Mouse (Mus musculus) megakaryocyte, embryonic 14.5 days (primary cell): Measurements from ENCODE around the gene Rgs9. TPM values are rescaled to one million over a fixed set of nuclear protein-coding genes. Genes with fewer than 3 reads are reported as not detected.

Source experiments
- H3K27me3 ChIP-seq: replicated peaks from 2 replicates; pipeline ENCODE3; 2012; ENCODE audit warnings: inconsistent platforms
- H3K36me3 ChIP-seq: replicated peaks from 2 replicates; pipeline ENCODE3; 2012; ENCODE audit warnings: low read length, inconsistent platforms, mixed read lengths
- H3K4me1 ChIP-seq: 2 replicates; pipeline ENCODE4 v1.6.1; 2012; ENCODE audit warnings: inconsistent platforms
- H3K4me3 ChIP-seq: replicated peaks from 2 replicates; pipeline ENCODE3; 2012; ENCODE audit warnings: moderate library complexity, mild to moderate bottlenecking, inconsistent platforms
- H3K9me3 ChIP-seq: 2 replicates; pipeline ENCODE4 v1.6.1; 2012; ENCODE audit warnings: inconsistent platforms
- FLI1 ChIP-seq: IDR thresholded peaks from 2 replicates; pipeline ENCODE4 v1.6.1; 2012; ENCODE audit warnings: low read length, inconsistent platforms, mixed read lengths
- GATA1 ChIP-seq: IDR thresholded peaks from 3 replicates; pipeline ENCODE4 v1.6.1; 2012; ENCODE audit warnings: mixed read lengths, low read length, inconsistent platforms, borderline replicate concordance
- polyA plus RNA-seq: library from polyadenylated mRNA; stranded (reverse); fragments of >175 nt; gene quantifications from 2 replicates; pipeline ENCODE4 v1.2.3, GENCODE M21; 2012; ENCODE audit warnings: low replicate concordance; ENCODE audit not compliant: insufficient read depth

The Rgs9 gene
- polyA plus RNA-seq, 1 experiment, result 1.7 TPM

DNA sequence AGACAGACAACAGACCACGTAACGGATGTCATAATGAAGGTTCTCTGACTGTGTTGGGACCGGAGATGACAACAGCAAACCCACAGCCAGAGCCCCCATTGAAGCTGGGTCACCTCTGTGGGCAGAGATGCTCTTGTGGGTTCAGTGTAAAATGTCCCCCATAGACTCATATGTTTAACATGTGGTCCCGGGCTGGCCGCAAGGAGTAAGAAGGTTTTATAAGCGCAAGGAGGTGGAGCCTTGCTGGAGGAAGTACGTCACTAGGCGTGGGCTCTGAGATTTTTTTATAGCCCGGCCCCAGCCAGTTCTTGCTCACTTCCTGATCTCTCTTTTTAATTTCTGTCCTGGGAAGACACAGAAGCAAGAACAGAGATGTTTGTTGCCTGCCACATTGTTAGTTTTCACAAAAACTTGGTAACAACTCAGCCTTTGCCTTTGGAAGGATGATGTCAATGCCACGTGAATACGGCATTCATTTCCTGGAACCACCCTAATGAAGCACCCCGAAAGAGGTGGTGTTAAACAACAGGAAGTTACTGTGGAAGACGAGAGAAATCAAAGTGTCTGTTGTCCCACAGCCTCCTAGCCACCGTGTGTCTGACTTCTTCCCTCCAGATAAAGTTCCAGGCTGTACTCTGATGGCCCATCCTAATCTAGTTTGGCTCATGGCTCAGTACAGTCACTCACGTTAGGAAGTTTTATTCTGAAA lies 79.1 kb downstream of the Rgs9 start:
- H3K9me3 ChIP-seq, result peaks cover 11% of the 10 kb centered on the region
- TF ChIP-seq FLI1, result no peak
- no peak for TF ChIP-seq GATA1

DNA sequence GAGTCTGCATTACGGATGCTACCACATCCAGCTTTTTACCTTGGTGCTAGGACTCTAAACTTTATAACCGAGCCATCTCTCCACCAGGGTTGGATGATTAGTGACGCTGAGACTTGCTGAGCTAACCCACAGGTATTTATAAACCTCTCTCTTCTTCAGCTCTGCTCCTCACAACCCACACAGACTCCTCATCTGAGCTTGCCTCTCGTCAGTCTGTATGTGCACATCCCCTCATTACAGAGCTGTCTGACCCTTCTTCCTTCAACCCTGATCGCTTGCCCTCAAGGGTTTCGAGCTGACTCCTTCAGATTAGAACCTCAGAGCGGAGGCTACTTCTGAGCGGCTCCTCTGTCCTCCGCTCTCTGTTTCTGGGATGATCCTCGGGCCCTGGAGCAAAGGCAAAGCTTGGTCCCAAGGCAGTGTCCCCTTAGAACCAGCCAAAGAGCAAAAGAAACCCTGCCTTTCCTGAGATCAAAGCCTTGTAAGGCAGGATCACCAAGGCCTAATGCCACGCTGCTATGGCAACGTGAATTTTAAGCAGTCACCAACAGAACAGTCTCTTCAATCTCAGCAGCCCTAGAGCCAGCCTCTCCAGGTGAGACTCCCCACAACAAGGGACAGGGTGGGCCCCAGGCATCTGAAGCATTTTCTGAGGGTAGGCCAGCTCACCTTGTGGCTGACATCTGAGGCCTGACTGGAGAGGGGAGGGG lies 79.9 kb downstream of the Rgs9 start:
- no peak for TF ChIP-seq GATA1
- TF ChIP-seq FLI1, result no peak
- Histone ChIP-seq H3K27me3 (peaks cover 42% of the 10 kb centered on the region), H3K4me3 (no peak overlapping the region), H3K9me3 (peaks cover 20% of the 10 kb centered on the region), H3K36me3 (no peaks in the 10 kb centered on the region), H3K4me1 (no peaks in the 10 kb centered on the region)

More for the DNA sequence above, 79.1 kb downstream of the Rgs9 start:
- no peaks in the 10 kb centered on the region for H3K4me1 ChIP-seq
- H3K36me3 ChIP-seq, result no peaks in the 10 kb centered on the region
- no peak overlapping the region for H3K4me3 ChIP-seq
- peaks cover 46% of the 10 kb centered on the region for H3K27me3 ChIP-seq

DNA sequence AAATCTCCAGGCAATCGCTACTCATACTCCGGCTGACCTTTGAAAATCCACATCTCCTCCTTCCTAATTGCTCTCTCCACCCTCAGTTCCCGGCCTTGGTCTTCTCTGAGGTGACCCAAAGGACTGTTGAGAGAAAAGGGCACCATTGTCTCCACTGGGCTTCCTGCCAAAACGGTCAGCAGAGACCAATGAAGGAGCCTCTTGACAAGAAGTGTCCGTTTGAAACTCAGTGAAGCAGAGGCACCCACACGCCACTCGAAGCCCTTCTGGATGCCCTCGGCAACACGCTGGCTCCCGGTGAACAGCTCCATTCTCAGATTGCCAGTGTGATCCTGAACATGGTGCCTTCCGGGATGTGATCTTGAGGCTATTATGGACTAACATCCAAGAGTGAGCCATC lies 87.2 kb downstream of the Rgs9 start:
- H3K27me3 ChIP-seq, result peaks cover 18% of the 10 kb centered on the region
- peaks cover 29% of the 10 kb centered on the region for H3K9me3 ChIP-seq
- H3K36me3 ChIP-seq, result no peaks in the 10 kb centered on the region
- no peaks in the 10 kb centered on the region for H3K4me1 ChIP-seq
- TF ChIP-seq GATA1, result no peak
- TF ChIP-seq FLI1, result no peak
- no peak overlapping the region for H3K4me3 ChIP-seq

DNA sequence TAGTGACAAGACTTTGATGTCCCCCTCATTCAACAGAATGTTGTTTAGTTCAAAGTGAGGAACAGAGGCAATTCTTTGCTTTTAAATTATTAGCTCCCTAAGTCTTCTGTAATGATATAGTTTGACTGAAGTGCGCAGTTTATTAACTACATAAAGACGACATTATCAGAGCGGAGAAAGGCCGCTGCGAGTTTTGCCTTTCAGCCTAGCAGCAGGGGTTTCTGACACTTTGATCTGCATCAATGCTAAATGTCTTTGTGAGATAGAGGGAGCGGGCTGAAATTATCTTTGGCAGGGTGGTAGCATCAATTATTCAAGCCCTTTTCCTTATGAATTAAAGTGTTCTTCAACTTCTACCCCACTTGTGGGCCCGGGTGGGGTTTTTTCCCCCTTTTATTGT lies 87.6 kb downstream of the Rgs9 start:
- Histone ChIP-seq H3K4me3 (no peak overlapping the region), H3K9me3 (peaks cover 29% of the 10 kb centered on the region), H3K27me3 (peaks cover 18% of the 10 kb centered on the region), H3K4me1 (no peaks in the 10 kb centered on the region), H3K36me3 (no peaks in the 10 kb centered on the region)
- TF ChIP-seq FLI1, result no peak
- TF ChIP-seq GATA1, result no peak

DNA sequence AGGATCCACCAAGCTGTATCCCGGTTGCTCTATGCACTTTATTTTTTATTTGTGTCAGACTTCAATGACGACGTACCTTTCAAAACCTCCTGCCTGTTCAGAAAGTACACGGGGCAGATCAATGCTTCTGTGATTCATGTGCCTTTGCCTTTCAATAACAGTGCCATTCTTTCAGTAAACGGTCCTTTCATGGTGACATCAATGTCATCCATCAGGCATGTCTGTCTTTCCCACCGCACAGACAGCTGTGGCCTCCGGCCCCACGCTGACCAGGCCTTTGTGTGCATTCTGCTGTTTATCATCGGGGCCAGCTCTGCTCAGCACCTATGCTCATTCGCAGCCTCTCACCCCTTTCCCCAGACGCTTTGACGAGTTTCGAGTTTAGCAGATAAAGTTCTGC lies 91.2 kb downstream of the Rgs9 start:
- Histone ChIP-seq H3K9me3 (peaks cover 7% of the 10 kb centered on the region), H3K4me1 (no peaks in the 10 kb centered on the region), H3K4me3 (no peak overlapping the region), H3K36me3 (no peaks in the 10 kb centered on the region), H3K27me3 (peaks cover 25% of the 10 kb centered on the region)
- TF ChIP-seq FLI1, result no peak
- no peak for TF ChIP-seq GATA1

DNA sequence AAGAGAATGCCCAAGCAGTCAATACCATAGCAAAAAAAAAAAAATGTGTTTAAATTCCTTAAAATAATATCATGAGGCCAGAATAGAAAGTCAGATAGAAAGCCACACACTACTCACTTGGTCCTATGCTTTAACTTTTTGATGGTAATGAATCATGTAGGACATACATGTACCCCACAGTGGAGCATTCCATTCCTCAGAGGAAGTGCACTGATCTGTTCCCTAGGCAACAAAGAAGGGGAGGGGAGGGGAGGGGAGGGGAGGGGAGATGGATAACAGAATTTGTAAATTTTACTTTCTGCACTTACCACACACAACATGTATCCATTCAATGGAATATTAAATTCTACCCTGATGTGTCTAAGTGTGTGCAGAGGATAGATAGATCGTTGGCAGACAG lies 91.9 kb downstream of the Rgs9 start:
- H3K27me3 ChIP-seq, result peaks cover 24% of the 10 kb centered on the region
- H3K4me3 ChIP-seq, result no peak overlapping the region
- H3K4me1 ChIP-seq, result no peaks in the 10 kb centered on the region
- H3K36me3 ChIP-seq, result no peaks in the 10 kb centered on the region
- H3K9me3 ChIP-seq, result peaks cover 3% of the 10 kb centered on the region; the same call in 1 of the 2 replicates
- TF ChIP-seq GATA1, result no peak
- TF ChIP-seq FLI1, result no peak

DNA sequence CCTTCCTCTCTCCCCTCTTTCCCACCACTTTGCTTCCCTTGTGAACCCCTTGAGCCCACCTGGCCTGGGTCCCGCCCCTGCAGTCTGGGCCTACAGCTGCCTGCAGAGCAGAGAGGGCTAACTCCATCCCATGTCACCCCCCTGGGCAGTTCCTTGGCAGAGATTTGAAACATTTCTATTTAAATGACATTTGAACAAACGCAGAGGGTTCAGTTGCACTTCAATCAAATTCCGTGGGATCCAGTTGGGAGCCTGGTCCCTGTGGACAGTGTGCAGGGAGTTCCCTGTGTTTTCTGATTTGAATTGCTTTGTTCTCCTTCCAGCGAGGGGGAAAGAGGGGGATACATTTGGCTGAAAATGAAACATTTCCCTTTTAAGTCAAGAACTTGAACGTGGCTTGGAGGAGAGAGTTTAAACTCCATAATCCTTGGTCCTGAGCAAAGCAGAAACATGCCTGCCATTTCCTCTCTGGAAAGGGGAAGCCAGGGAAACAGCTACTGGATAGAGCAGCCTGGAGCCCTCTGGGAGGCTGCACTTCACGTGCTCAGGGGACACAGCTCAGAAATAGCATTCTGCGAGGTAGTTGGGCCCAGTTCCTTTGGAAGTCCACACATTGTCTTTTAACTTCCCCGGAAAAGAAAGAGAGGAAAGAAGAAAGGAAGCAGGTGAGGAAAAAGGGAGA lies 98.2 kb downstream of the Rgs9 start:
- Histone ChIP-seq H3K36me3 (no peaks in the 10 kb centered on the region), H3K27me3 (peaks cover 14% of the 10 kb centered on the region), H3K9me3 (0 out of 2 replicates have a peak, but pooled peaks cover 4% of the 10 kb centered on the region), H3K4me3 (no peak overlapping the region), H3K4me1 (no peaks in the 10 kb centered on the region)
- TF ChIP-seq FLI1 (no peak), GATA1 (no peak)

DNA sequence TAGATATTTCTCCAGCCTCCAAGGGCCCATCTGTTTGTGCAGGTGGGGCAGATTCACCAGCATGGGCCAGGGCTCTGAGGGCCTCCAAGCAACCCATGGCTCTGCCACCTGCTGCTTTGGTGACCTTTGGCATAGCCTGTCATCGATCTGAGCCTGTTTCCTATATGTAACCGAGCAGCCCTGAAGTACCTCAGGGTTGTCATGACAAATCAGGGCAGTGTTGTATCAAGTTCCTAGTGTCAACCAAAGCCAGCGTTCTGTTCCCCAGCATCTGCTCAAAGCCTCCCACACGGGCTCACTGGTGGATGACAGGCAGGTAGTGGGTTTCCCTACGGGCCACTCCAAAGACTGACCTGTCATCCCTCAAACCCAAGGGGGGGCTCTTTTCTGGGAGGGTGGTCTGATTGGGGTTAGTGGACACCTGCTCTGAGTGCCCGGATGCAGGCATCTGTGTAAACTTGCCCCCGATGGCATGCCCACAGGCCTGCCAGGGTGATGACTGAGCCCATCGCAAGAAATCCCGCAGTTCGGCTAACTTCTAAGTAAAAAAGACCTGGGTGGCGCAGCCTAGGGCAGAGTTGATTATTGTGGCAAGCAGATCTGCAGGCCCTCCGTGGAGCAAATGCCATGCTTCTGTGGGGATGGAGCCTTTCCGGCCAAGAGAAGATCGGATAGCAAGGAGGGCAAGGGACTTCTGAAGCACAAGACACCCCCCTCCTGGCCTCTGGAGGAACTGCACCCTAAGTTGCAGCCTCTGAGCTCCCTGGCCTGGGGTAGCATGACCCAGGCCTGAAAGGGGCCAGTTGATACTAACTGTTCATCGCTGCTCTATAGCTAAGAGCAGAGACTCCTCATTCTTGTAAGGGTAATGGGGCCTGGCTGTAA lies 105.0 kb downstream of the Rgs9 start:
- Histone ChIP-seq H3K36me3 (no peaks in the 10 kb centered on the region), H3K4me1 (no peaks in the 10 kb centered on the region; the same call in 1 of the 2 replicates), H3K4me3 (no peak overlapping the region), H3K27me3 (peaks cover 4% of the 10 kb centered on the region), H3K9me3 (0 out of 2 replicates have a peak, but pooled peaks cover 4% of the 10 kb centered on the region)
- TF ChIP-seq GATA1 (no peak), FLI1 (no peak)

DNA sequence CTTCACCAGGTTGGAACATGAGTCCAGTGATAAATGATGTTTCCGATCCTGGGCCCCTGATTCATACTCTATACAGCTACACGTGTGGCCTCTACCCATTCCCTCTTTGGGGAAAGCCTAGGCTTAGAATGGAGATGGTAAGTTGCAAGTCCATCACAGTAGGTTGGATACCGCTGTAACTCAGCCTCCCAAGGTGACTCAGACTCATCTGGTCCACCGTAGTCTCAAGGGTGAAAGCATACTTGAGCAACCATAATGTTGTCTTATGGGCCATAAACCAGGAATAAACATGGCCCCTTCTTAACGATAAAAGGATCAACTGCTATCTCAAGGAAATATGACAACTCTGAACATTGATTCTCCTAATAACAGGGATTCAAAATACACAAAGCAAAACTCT lies 109.7 kb downstream of the Rgs9 start:
- Histone ChIP-seq H3K4me1 (no peaks in the 10 kb centered on the region; the same call in 1 of the 2 replicates), H3K9me3 (no peaks in the 10 kb centered on the region), H3K27me3 (peaks cover 5% of the 10 kb centered on the region), H3K36me3 (no peaks in the 10 kb centered on the region), H3K4me3 (no peak overlapping the region)
- TF ChIP-seq FLI1, result no peak
- no peak for TF ChIP-seq GATA1
